Mouse (Mus musculus): Measurements from ENCODE around the gene Phpt1. TPM values are rescaled to one million over a fixed set of nuclear protein-coding genes. Genes with fewer than 3 reads are reported as not detected.

Phpt1 gene
- 10 to 100 TPM; 22.0 to 26.5 TPM for total RNA-seq (2023)

GRCm38 (mm10) chr2:25574579-25575431 is at the start of gene Phpt1, which contains the start of gene Mamdc4:
Gene Phpt1 (minus strand): TSS chr2:25575224.
Gene Mamdc4 (minus strand): TSS chr2:25574845.

DNA sequence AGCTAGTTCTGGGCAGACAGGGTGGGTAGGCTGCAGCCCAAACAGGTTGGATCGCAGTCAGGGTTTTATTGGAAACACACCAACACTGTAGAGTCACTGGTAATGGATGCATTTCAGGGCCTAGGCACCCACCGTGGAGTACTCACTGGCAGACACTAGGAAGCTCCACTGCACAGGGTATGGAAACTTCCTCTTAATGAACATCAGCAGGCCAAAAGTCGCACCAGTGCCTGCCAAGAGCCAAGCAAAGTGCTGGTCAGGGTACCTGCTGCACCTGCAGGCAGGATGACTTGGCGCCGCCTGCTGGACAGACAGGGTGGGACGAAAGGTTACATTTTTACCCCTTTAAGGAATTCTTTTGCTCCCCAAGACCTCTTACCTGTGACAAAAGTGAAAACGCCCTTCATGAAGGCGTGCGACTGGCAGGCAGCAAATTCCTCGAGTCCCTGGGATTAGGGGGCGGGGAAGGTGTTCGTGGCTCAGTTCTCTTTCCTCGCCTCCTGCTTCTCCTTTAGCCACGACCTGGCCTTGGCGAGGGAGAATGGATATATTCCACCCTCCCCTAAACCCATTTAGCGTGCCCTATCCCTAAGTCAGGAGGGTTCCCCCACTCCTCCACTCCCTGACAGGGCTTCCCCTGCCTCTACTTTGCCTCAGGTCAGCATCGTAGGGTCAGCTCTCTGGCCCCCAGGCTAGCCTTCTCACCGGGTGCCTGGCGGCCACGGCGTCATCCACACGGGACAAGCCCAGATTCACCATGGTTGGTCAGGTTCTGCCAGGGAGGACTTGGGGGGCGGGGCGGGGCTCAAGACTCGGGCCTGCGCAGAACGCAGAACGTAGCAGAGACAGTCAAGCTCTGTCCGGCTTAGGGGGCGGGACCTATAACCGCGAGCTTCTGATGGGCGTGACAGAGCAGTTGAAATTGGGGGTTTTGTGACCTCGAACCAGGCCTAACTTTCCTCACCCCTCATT is 46.5 kb upstream of the Phpt1 start, which contains the start of gene Tmem141:
TSS of gene Tmem141 (minus strand) at position 777 of the 972 bp plus-strand sequence.

GRCm38 (mm10) chr2:25617578-25617977 is 42.6 kb upstream of the Phpt1 start, which contains the start of gene Ccdc183:
Gene Ccdc183 (minus strand): TSS chr2:25617678.

DNA sequence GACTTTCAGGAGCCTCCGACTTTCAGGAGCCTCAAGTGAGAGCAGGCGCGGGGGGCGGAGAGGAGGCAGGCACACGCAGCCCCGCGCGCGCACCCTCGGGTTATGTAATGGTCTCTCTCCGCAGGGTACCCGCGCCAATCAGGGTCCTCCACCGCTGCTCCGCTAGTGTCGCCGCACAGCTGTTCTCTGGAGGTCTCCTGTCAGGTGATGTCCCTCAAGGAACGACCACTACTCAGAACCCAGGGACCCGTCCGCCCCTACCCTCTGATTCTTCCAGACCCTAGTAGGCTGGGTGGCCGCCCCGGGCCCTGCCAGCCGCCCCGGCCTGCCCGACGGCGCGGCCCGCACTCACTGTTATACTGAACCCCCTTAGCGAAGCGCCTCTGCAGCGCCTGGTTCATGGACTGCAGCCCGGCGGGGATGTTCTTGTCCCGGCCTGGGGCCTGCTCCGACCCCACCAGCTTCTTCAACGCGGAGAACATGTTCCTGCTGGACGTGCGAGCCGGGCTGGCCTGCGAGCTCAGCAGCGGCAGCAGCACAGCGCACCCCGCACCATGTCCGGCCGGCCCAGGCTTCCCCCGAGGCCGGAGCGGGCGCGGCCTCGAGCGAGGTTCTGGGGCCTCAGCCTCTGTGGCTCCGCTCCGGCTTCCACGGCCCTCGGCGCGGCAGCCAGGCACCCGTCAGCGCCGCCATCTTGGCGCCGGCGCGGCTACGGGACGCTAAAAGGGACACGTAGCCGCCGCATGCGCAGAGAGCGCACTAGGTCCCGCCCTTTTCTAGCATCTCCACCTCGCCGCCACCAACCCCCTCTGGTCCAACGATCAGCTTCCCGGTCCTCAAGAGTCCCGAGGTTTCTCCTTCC is 33.0 kb upstream of the Phpt1 start, which contains the start of gene Rabl6:
TSS of gene Rabl6 (minus strand) at position 761 of the 862 bp plus-strand sequence.

GRCm38 (mm10) chr2:25581294-25581864 is 6.4 kb upstream of the Phpt1 start, which contains the start of gene Ajm1:
Gene Ajm1 (minus strand): TSS chr2:25581757.

DNA sequence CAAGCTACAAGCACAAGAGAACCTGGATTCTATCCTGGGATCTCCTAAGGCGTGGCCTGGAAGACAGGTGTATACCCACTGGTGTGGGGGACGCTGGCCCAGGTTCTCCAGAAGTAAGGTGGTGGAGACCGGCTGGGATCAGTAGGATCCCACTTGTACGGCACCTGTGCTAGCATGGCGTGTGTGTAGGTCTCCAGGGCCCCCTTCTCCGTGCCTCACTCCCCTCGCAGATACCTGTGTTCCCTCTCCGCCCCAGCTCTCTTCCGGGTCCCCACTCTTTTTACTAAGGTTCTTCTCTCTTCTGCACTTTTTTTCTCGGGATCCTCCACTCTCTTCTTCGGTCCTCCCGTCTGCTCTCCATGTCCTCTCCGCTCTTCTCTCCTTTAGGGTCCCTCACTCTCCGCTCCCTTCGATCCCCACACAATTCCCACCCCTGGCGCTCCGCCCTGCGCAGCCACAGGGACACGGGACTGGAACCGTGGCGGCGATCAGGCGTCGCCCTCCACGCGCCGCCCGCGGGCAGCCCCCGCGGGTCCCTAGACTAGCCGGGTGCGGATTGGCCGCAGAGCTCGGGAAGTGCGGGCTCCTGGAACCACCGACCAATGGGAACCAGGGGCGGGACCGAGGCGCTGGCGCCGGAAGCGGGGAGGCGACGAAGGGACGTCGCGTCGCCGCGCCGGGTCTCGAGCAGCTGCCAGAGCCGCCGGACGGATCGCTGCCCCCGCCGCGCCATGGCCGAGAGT is 17.6 kb downstream of the Phpt1 start, which contains the start of gene Edf1:
TSS of gene Edf1 (plus strand) at position 627 of the 743 bp plus-strand sequence.

DNA sequence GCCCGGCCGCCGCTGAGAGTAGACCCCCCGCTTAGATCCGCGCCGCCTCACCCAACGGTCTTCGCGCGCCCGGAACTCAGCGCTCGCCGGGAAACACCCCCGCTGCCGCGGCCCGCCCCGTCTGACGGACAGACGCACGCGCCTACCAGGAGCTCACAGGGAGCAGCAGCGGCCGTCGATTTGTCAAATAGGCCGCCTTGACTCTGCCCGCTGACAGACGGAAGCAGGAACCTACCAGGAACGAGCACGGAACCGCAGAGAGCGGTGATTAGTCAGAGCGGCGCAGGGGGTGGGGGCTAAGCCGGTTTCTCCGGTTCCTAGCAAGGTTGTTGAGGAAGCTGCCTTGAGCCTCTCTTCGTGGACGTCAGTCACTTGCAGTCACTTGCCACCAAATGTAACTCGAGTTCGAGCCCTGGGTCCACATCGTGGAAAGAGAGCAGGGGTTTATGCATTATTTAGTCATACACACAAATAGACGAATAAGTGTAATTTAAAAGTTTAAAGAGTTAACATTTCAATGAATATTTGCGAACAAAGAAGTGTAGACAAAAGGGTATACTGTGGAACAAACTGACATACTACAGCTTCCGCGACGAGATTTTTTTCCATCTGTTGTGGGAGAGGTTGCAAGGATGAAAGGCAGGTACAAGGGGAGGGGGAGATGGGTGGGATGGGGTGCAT is 28.1 kb downstream of the Phpt1 start, which contains the start of gene Traf2:
TSS of gene Traf2 (minus strand) at position 130 of the 681 bp plus-strand sequence.

Other genes with a start within 250 kb of the Phpt1 start
- 10 to 100 TPM; 46.4 to 46.6 TPM for gene Man1b1, start 242.9 kb downstream of the Phpt1 start, total RNA-seq (2023)
- gene Dpp7, start 218.9 kb downstream of the Phpt1 start, total RNA-seq (2023) = 10 to 100 TPM; 10.7 to 22.7 TPM
- gene Uap1l1, start 209.5 kb downstream of the Phpt1 start, total RNA-seq (2023) = 10 to 100 TPM in 1 of 2 experiments, 1 to 10 TPM in 1; 8.9 to 12.4 TPM
- gene Sapcd2, start 202.9 kb downstream of the Phpt1 start, total RNA-seq (2023) = 1 to 10 TPM in 1 of 2 experiments, under 1 TPM in 1; 0.39 to 2.7 TPM
- gene Entpd2, start 179.3 kb downstream of the Phpt1 start, total RNA-seq (2023) = not detected
- 1 to 10 TPM; 3.3 to 3.8 TPM for gene Npdc1, start 175.9 kb downstream of the Phpt1 start, total RNA-seq (2023)
- gene Fut7, start 152.0 kb downstream of the Phpt1 start, total RNA-seq (2023) = under 1 TPM; 0.39 to 0.73 TPM
- 10 to 100 TPM; 82.9 to 83.2 TPM for gene Abca2, start 146.5 kb downstream of the Phpt1 start, total RNA-seq (2023)
- 1 to 10 TPM in 1 of 2 experiments, not detected in 1; 1.4 TPM for gene Clic3, start 118.4 kb downstream of the Phpt1 start, total RNA-seq (2023)
- 10 to 100 TPM; 71.5 to 79.3 TPM for gene Paxx, start 114.1 kb downstream of the Phpt1 start, total RNA-seq (2023)
- not detected for gene Ptgds, start 105.2 kb downstream of the Phpt1 start, total RNA-seq (2023)
- not detected for gene Lcn12, start 81.3 kb downstream of the Phpt1 start, total RNA-seq (2023)
- 10 to 100 TPM; 51.3 to 54.9 TPM for gene Fbxw5, start 74.5 kb downstream of the Phpt1 start, total RNA-seq (2023)
- 1 to 10 TPM; 1.0 to 1.3 TPM for gene C8g, start 73.5 kb downstream of the Phpt1 start, total RNA-seq (2023)
- 10 to 100 TPM; 45.3 to 55.1 TPM for gene Traf2, start 28.3 kb downstream of the Phpt1 start, total RNA-seq (2023)
- gene Edf1, start 17.4 kb downstream of the Phpt1 start, total RNA-seq (2023) = 100 to 1,000 TPM; 121 to 134 TPM
- 1 to 10 TPM; 2.2 to 4.3 TPM for gene Mamdc4, start 379 bp downstream of the Phpt1 start, total RNA-seq (2023)
- gene Ajm1, start 6.5 kb upstream of the Phpt1 start, total RNA-seq (2023) = 1 to 10 TPM in 1 of 2 experiments, under 1 TPM in 1; 0.76 to 2.1 TPM
- gene Rabl6, start 33.3 kb upstream of the Phpt1 start, total RNA-seq (2023) = 100 to 1,000 TPM; 121 to 124 TPM
- not detected for gene Ccdc183, start 42.5 kb upstream of the Phpt1 start, total RNA-seq (2023)
- gene Tmem141, start 46.8 kb upstream of the Phpt1 start, total RNA-seq (2023) = 1 to 10 TPM in 1 of 2 experiments, not detected in 1; 1.0 TPM
- 1 to 10 TPM; 4.1 to 6.8 TPM for gene Fcna, start 52.8 kb upstream of the Phpt1 start, total RNA-seq (2023)
- gene Lcn8, start 77.9 kb upstream of the Phpt1 start, total RNA-seq (2023) = not detected
- not detected for gene Lcn5, start 82.7 kb upstream of the Phpt1 start, total RNA-seq (2023)
- not detected for gene Lcn6, start 101.6 kb upstream of the Phpt1 start, total RNA-seq (2023)
- gene Lcn10, start 107.5 kb upstream of the Phpt1 start, total RNA-seq (2023) = not detected
- gene Obp2a, start 124.8 kb upstream of the Phpt1 start, total RNA-seq (2023) = not detected
- 10 to 100 TPM; 16.3 to 18.4 TPM for gene Bmyc, start 131.5 kb upstream of the Phpt1 start, total RNA-seq (2023)
- gene Obp2b, start 161.8 kb upstream of the Phpt1 start, total RNA-seq (2023) = not detected
- gene Lcn3, start 190.3 kb upstream of the Phpt1 start, total RNA-seq (2023) = not detected
- gene Lcn11, start 201.8 kb upstream of the Phpt1 start, total RNA-seq (2023) = not detected
- gene Gm13539, start 207.0 kb upstream of the Phpt1 start, total RNA-seq (2023) = not detected
- gene Glt6d1, start 240.6 kb upstream of the Phpt1 start, total RNA-seq (2023) = not detected
- not detected for gene Lcn9, start 247.9 kb upstream of the Phpt1 start, total RNA-seq (2023)